Mouse (Mus musculus): ENCODE measurements around the gene Tpcn1. TPM values are rescaled to one million over a fixed set of nuclear protein-coding genes. Genes with fewer than 3 reads are reported as not detected.

Tpcn1 gene
- polyA plus RNA-seq, 1 experiment from 2014 or later, result 14.9 TPM

- Histone ChIP-seq H3K4me2 (ENCODE audit: low read depth) (peak overlapping the region; percentile 50), H3K9me3 (ENCODE audit: control insufficient read depth, low read length) (no peaks in the 10 kb centered on the region), H3K27me3 (ENCODE audit: control insufficient read depth, insufficient read depth, low read length) (no peaks in the 10 kb centered on the region), H3K36me3 (ENCODE audit: control insufficient read depth, insufficient read depth, low read length) (no peaks in the 10 kb centered on the region; the same call in 1 of the 2 replicates), H3K27ac (ENCODE audit: low read depth, low read length) (no peak overlapping the region), H3K4me3 (ENCODE audit: low read depth, low read length) (peak overlapping the region; percentile 26), H3K4me1 (ENCODE audit: control insufficient read depth, insufficient read depth, low read length) (no peaks in the 10 kb centered on the region; the same call in 1 of the 2 replicates), H3K9ac (ENCODE audit: low read length) (no peak overlapping the region)
- WGBS, result 2% methylated on average over 8 of the region's 8 CpGs
- ATAC-seq (ENCODE audit: insufficient read depth, low FRiP score, low TSS enrichment), result peak; percentile 61; the same call in 1 of the 2 replicates
- peak; percentile 91 for DNase-seq (ENCODE audit: low spot score)
Observed at GRCm38 (mm10) chr5:120605688-120606087, 17.2 kb upstream of the Tpcn1 start.

- ATAC-seq (ENCODE audit: insufficient read depth, low FRiP score, low TSS enrichment) (0 out of 2 replicates have a peak, but pooled peaks have one; percentile 36), DNase-seq (ENCODE audit: low spot score) (no peak)
- Histone ChIP-seq H3K4me3 (ENCODE audit: low read depth, low read length) (peak overlapping the region; percentile 26), H3K27ac (ENCODE audit: low read depth, low read length) (0 out of 2 replicates have a peak overlapping the region, but pooled peaks have one; percentile 34), H3K9ac (ENCODE audit: low read length) (peak overlapping the region; percentile 42; the same call in 1 of the 2 replicates), H3K36me3 (ENCODE audit: control insufficient read depth, insufficient read depth, low read length) (no peaks in the 10 kb centered on the region; the same call in 1 of the 2 replicates), H3K4me2 (ENCODE audit: low read depth) (peak overlapping the region; percentile 50), H3K27me3 (ENCODE audit: control insufficient read depth, insufficient read depth, low read length) (no peaks in the 10 kb centered on the region), H3K9me3 (ENCODE audit: control insufficient read depth, low read length) (no peaks in the 10 kb centered on the region), H3K4me1 (ENCODE audit: control insufficient read depth, insufficient read depth, low read length) (no peaks in the 10 kb centered on the region; the same call in 1 of the 2 replicates)
- 9% methylated on average over 10 of the region's 10 CpGs for WGBS
Observed at GRCm38 (mm10) chr5:120605241-120605661, 16.8 kb upstream of the Tpcn1 start.

- Histone ChIP-seq H3K27ac (ENCODE audit: low read depth, low read length) (0 out of 2 replicates have a peak overlapping the region, but pooled peaks have one; percentile 34), H3K9ac (ENCODE audit: low read length) (peak overlapping the region; percentile 42; the same call in 1 of the 2 replicates), H3K4me1 (ENCODE audit: control insufficient read depth, insufficient read depth, low read length) (no peaks in the 10 kb centered on the region; the same call in 1 of the 2 replicates), H3K4me2 (ENCODE audit: low read depth) (peak overlapping the region; percentile 50), H3K4me3 (ENCODE audit: low read depth, low read length) (peak overlapping the region; percentile 26), H3K27me3 (ENCODE audit: control insufficient read depth, insufficient read depth, low read length) (no peaks in the 10 kb centered on the region), H3K9me3 (ENCODE audit: control insufficient read depth, low read length) (no peaks in the 10 kb centered on the region), H3K36me3 (ENCODE audit: control insufficient read depth, insufficient read depth, low read length) (no peaks in the 10 kb centered on the region; the same call in 1 of the 2 replicates)
- WGBS, result 2% methylated on average over 6 of the region's 6 CpGs
- DNase-seq (ENCODE audit: low spot score), result peak; percentile 85
- ATAC-seq (ENCODE audit: insufficient read depth, low FRiP score, low TSS enrichment), result no peak
Observed at GRCm38 (mm10) chr5:120604839-120605238, 16.4 kb upstream of the Tpcn1 start.

- ATAC-seq (ENCODE audit: insufficient read depth, low FRiP score, low TSS enrichment) (no peak), DNase-seq (ENCODE audit: low spot score) (no peak)
- 77% methylated on average over 7 of the region's 7 CpGs for WGBS
- Histone ChIP-seq H3K4me3 (ENCODE audit: low read depth, low read length) (no peak overlapping the region), H3K27me3 (ENCODE audit: control insufficient read depth, insufficient read depth, low read length) (no peaks in the 10 kb centered on the region), H3K9me3 (ENCODE audit: control insufficient read depth, low read length) (no peaks in the 10 kb centered on the region), H3K9ac (ENCODE audit: low read length) (no peak overlapping the region), H3K36me3 (ENCODE audit: control insufficient read depth, insufficient read depth, low read length) (no peaks in the 10 kb centered on the region), H3K27ac (ENCODE audit: low read depth, low read length) (no peak overlapping the region), H3K4me2 (ENCODE audit: low read depth) (no peak overlapping the region), H3K4me1 (ENCODE audit: control insufficient read depth, insufficient read depth, low read length) (no peaks in the 10 kb centered on the region; the same call in 1 of the 2 replicates)
Observed at GRCm38 (mm10) chr5:120603515-120603914, 15.0 kb upstream of the Tpcn1 start.

GRCm38 (mm10) chr5:120602210-120602609, 13.7 kb upstream of the Tpcn1 start:
- Histone ChIP-seq H3K9me3 (ENCODE audit: control insufficient read depth, low read length) (no peaks in the 10 kb centered on the region), H3K4me1 (ENCODE audit: control insufficient read depth, insufficient read depth, low read length) (no peaks in the 10 kb centered on the region; the same call in 1 of the 2 replicates), H3K4me2 (ENCODE audit: low read depth) (no peak overlapping the region), H3K27ac (ENCODE audit: low read depth, low read length) (no peak overlapping the region), H3K9ac (ENCODE audit: low read length) (no peak overlapping the region), H3K27me3 (ENCODE audit: control insufficient read depth, insufficient read depth, low read length) (no peaks in the 10 kb centered on the region), H3K4me3 (ENCODE audit: low read depth, low read length) (no peak overlapping the region), H3K36me3 (ENCODE audit: control insufficient read depth, insufficient read depth, low read length) (no peaks in the 10 kb centered on the region)
- DNase-seq (ENCODE audit: low spot score), result no peak
- WGBS, result 93% methylated on average over 12 of the region's 12 CpGs
- ATAC-seq (ENCODE audit: insufficient read depth, low FRiP score, low TSS enrichment), result no peak

DNA sequence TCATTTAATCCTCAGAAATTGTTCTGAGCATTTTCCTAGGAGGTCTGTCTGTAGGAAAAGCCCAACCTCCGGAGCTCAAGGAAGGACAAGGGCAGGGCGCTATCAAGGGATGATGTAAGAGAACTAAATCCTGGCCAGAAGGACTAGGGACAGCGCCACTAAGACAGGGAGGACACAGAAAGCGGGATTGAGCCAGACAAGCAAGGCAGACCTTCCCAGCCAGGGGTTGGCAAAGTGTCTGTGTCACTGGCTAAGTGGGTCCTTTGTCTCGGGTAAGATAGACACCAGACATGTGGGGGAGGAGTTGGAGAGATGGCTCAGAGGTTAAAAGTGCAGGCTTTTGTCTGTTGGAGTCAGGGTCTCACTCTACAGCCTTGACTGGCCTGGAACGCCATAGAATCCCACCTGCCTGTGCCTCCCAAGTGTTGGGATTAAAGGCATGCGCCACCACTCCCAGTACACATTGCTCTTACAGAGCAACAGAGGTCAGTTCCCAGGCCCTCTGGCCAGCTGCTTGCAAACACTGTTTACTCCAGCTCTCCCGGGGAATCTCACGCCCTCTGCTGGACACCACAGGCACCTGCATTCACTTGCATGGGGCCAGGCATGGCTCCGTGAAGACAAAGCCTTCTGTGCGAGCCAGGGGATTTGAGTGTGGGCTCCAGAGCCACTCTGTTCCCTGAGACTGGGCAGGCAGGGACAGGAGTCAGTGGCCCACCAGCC, 12.6 kb upstream of the Tpcn1 start:
- no peak overlapping the region for H3K4me2 ChIP-seq (ENCODE audit: low read depth)
- H3K27ac ChIP-seq (ENCODE audit: low read depth, low read length), result peak overlapping the region; percentile 1; the same call in 1 of the 2 replicates
- H3K9me3 ChIP-seq (ENCODE audit: control insufficient read depth, low read length), result no peaks in the 10 kb centered on the region
- ATAC-seq (ENCODE audit: insufficient read depth, low FRiP score, low TSS enrichment), result no peak
- no peak overlapping the region for H3K4me3 ChIP-seq (ENCODE audit: low read depth, low read length)
- DNase-seq (ENCODE audit: low spot score), result peak; percentile 49
- no peak overlapping the region for H3K9ac ChIP-seq (ENCODE audit: low read length)
- no peaks in the 10 kb centered on the region for H3K27me3 ChIP-seq (ENCODE audit: control insufficient read depth, insufficient read depth, low read length)
- no peaks in the 10 kb centered on the region for H3K36me3 ChIP-seq (ENCODE audit: control insufficient read depth, insufficient read depth, low read length)
- H3K4me1 ChIP-seq (ENCODE audit: control insufficient read depth, insufficient read depth, low read length), result no peaks in the 10 kb centered on the region; the same call in 1 of the 2 replicates
- 50% methylated on average over 11 of the region's 11 CpGs for WGBS

DNA sequence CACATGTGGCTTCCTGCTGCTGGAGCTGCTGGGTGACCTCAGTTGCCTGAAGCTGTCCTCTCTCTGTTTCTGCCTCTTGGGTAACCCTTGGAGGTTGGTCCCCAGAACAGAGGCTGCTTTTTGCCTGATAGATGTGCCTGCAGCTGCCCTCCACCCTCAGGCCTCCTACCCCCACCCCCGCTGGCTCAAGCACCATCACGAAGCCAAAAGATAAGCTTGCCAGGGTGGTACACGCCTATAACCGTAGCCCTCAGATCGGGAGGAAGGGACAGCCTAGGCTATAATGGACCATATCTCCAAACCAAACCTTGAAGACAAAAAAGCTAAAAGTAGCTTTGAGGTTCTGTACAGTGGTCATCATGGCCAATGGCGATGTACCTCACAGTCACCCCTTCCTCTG, 11.2 kb upstream of the Tpcn1 start:
- no peaks in the 10 kb centered on the region for H3K36me3 ChIP-seq (ENCODE audit: control insufficient read depth, insufficient read depth, low read length)
- no peak overlapping the region for H3K9ac ChIP-seq (ENCODE audit: low read length)
- H3K4me1 ChIP-seq (ENCODE audit: control insufficient read depth, insufficient read depth, low read length), result no peaks in the 10 kb centered on the region
- WGBS, result 94% methylated on average over 6 of the region's 6 CpGs
- no peak overlapping the region for H3K27ac ChIP-seq (ENCODE audit: low read depth, low read length)
- no peaks in the 10 kb centered on the region for H3K27me3 ChIP-seq (ENCODE audit: control insufficient read depth, insufficient read depth, low read length)
- no peak overlapping the region for H3K4me3 ChIP-seq (ENCODE audit: low read depth, low read length)
- no peak for DNase-seq (ENCODE audit: low spot score)
- no peak overlapping the region for H3K4me2 ChIP-seq (ENCODE audit: low read depth)
- no peaks in the 10 kb centered on the region for H3K9me3 ChIP-seq (ENCODE audit: control insufficient read depth, low read length)
- no peak for ATAC-seq (ENCODE audit: insufficient read depth, low FRiP score, low TSS enrichment)

- 83% methylated on average over 6 of the region's 6 CpGs for WGBS
- no peak overlapping the region for H3K27ac ChIP-seq (ENCODE audit: low read depth, low read length)
- no peak overlapping the region for H3K9ac ChIP-seq (ENCODE audit: low read length)
- no peak for DNase-seq (ENCODE audit: low spot score)
- H3K4me3 ChIP-seq (ENCODE audit: low read depth, low read length), result no peak overlapping the region
- no peaks in the 10 kb centered on the region for H3K27me3 ChIP-seq (ENCODE audit: control insufficient read depth, insufficient read depth, low read length)
- H3K4me1 ChIP-seq (ENCODE audit: control insufficient read depth, insufficient read depth, low read length), result no peaks in the 10 kb centered on the region
- no peak overlapping the region for H3K4me2 ChIP-seq (ENCODE audit: low read depth)
- H3K9me3 ChIP-seq (ENCODE audit: control insufficient read depth, low read length), result no peaks in the 10 kb centered on the region
- no peak for ATAC-seq (ENCODE audit: insufficient read depth, low FRiP score, low TSS enrichment)
- no peaks in the 10 kb centered on the region for H3K36me3 ChIP-seq (ENCODE audit: control insufficient read depth, insufficient read depth, low read length)
Observed at GRCm38 (mm10) chr5:120594485-120594884, 6.0 kb upstream of the Tpcn1 start.

- no peak overlapping the region for H3K4me3 ChIP-seq (ENCODE audit: low read depth, low read length)
- no peak overlapping the region for H3K4me2 ChIP-seq (ENCODE audit: low read depth)
- no peaks in the 10 kb centered on the region for H3K27me3 ChIP-seq (ENCODE audit: control insufficient read depth, insufficient read depth, low read length)
- no peak for DNase-seq (ENCODE audit: low spot score)
- H3K9me3 ChIP-seq (ENCODE audit: control insufficient read depth, low read length), result no peaks in the 10 kb centered on the region
- H3K4me1 ChIP-seq (ENCODE audit: control insufficient read depth, insufficient read depth, low read length), result peaks cover 3% of the 10 kb centered on the region; the same call in 1 of the 2 replicates
- WGBS, result 68% methylated on average over 7 of the region's 7 CpGs
- H3K36me3 ChIP-seq (ENCODE audit: control insufficient read depth, insufficient read depth, low read length), result no peaks in the 10 kb centered on the region
- H3K9ac ChIP-seq (ENCODE audit: low read length), result no peak overlapping the region
- ATAC-seq (ENCODE audit: insufficient read depth, low FRiP score, low TSS enrichment), result no peak
- no peak overlapping the region for H3K27ac ChIP-seq (ENCODE audit: low read depth, low read length)
Observed at GRCm38 (mm10) chr5:120592141-120592540, 3.7 kb upstream of the Tpcn1 start.
